Mouse (Mus musculus) mouse trophoblast stem cell (cell line): ENCODE data around the gene Tmigd3.
"Not testable (repeated sequence)": the region's sequence is repeated elsewhere in the genome, so short reads cannot be mapped to it uniquely, and the experiment has no call there.

Source experiments
- in situ Hi-C, 2 experiments: fragments of 300-500 bp; cut with MseI, MboI; formaldehyde crosslinking; loops; 2 replicates in 1 of 2; 3 replicates in 1 of 2; pipeline ENCODE4 v1.15.1; 2025

Gene Tmigd3

DNA sequence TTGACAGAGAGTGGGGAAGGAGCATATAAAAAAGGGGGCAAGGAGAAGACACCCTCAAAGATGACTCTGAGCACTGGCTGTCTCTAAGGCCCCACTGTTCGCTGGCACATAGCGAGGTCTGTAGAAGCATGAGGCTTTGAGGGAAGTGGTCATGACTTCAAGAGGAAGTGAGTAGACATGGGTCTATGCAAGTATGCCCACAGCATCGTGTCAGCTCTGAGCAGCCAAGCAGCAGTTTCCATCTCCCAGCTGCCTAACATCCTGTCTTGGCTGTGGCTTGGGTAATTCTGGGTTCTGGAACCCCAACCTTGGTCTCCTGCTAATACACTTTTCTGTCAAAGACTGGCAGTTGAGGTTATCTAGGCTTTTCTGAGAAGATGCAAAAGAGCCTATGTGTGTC, 30.0 kb downstream of the Tmigd3 start:
- in situ Hi-C loops: no loop called here

DNA sequence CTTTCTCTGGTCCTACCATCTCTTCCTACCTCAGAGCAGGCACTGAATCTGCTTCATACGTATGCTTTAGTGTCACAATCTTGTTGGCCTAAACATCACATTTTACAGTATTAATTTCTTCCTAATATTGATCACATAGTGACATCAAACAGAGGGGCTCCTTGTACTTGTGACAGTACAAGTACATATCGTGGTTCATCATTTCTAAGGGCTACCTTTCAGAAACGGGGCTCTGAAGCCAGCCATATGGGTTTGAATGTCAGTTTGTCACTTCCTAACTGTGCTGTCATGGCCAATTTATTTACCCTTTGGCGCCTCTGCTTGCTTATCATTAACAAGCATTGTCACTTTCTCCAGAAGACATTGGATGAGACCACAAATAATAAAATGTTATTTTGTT, 30.8 kb downstream of the Tmigd3 start:
- in situ Hi-C loops: no loop called here

DNA sequence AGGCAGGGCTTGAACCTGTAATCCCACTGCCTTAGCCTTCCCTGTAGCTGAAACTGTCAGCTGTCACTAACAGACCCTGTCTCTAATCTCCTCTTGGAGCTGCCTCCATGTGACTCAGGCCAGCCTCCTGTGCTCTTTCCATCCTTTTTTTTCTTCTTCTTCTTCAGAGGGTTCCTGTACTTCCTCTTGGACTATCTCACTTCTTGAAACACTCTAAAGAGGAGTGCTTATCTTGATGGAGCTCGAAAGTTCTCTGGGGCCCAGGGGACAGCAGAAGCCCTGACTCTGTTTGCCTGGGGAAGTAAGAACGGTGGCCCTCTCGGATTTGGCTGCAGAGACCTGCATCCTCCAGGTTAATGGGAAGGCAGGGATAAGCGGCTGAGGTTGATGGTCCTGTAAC, 33.5 kb downstream of the Tmigd3 start:
- in situ Hi-C loops: no loop called here

DNA sequence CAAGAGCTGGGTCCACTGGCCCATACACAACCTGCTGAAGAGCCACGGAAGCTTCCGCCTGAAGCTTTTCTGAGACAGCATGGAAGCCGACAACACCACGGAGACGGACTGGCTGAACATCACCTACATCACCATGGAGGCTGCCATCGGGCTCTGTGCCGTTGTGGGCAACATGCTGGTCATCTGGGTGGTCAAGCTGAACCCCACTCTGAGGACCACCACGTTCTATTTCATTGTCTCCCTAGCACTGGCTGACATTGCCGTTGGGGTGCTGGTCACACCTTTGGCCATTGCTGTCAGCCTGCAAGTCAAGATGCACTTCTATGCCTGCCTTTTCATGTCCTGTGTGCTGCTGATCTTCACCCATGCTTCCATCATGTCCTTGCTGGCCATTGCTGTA, 34.0 kb downstream of the Tmigd3 start:
- in situ Hi-C loops: no loop called here

- in situ Hi-C loops: no loop called here
Measured at GRCm38 (mm10) chr3:105907956-105908655, 37.4 kb downstream of the Tmigd3 start.

DNA sequence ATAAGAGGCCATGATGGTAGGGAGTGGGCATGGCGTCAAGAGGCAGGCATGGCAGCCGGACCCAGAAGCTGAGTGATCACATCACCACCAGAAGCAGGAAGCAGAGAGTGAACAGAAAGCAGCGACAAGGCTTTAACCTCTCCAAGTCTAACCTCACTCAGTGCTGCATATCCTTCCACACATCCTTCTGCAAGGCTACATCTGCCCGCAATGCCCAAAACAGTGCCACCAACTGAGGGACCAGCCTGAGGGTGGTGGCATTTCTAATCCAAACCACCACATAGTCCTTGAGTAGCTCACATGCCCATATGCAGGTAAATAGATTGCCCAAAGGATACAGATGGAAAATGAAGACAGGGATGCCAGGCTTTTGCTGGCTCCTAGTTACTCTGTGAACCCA, 38.3 kb downstream of the Tmigd3 start:
- in situ Hi-C loops: no loop called here

GRCm38 (mm10) chr3:105910519-105911190, 40.0 kb downstream of the Tmigd3 start:
- in situ Hi-C loops: no loop called here

GRCm38 (mm10) chr3:105912097-105912880, 41.6 kb downstream of the Tmigd3 start:
- in situ Hi-C loops: no loop called here

- in situ Hi-C loops: no loop called here
Measured at GRCm38 (mm10) chr3:105913839-105914681, 43.4 kb downstream of the Tmigd3 start.

DNA sequence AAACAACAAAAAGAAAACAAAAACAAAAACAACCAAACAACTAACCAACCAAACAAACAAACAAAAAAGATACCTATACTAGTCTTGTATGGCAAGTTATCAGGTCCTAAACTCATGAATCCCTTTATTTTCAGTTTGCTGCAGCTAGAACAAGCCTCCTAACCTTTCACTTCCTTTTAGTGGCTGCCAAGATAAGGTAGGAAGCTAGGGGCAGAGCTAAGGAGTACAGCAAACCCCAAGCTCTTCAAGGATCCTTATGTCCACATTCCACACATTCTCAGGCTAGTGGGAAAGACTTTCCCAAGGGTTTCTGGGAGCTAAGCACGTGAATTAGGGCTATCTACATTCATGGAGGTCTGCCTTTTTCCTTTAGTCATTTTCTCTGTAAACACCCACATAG, 44.6 kb downstream of the Tmigd3 start:
- in situ Hi-C loops: no loop called here

GRCm38 (mm10) chr3:105916455-105916854, 45.8 kb downstream of the Tmigd3 start:
- in situ Hi-C loops: not testable (repeated sequence)

GRCm38 (mm10) chr3:105917656-105918354, 47.1 kb downstream of the Tmigd3 start:
- in situ Hi-C loops: no loop called here

GRCm38 (mm10) chr3:105918355-105918745, 47.6 kb downstream of the Tmigd3 start:
- in situ Hi-C loops: no loop called here

- in situ Hi-C loops: not testable (repeated sequence)
Measured at GRCm38 (mm10) chr3:105920743-105921142, 50.0 kb downstream of the Tmigd3 start.

GRCm38 (mm10) chr3:105921959-105922358, 51.3 kb downstream of the Tmigd3 start:
- in situ Hi-C loops: no loop called here

GRCm38 (mm10) chr3:105924616-105925015, 53.9 kb downstream of the Tmigd3 start:
- in situ Hi-C loops: no loop called here

DNA sequence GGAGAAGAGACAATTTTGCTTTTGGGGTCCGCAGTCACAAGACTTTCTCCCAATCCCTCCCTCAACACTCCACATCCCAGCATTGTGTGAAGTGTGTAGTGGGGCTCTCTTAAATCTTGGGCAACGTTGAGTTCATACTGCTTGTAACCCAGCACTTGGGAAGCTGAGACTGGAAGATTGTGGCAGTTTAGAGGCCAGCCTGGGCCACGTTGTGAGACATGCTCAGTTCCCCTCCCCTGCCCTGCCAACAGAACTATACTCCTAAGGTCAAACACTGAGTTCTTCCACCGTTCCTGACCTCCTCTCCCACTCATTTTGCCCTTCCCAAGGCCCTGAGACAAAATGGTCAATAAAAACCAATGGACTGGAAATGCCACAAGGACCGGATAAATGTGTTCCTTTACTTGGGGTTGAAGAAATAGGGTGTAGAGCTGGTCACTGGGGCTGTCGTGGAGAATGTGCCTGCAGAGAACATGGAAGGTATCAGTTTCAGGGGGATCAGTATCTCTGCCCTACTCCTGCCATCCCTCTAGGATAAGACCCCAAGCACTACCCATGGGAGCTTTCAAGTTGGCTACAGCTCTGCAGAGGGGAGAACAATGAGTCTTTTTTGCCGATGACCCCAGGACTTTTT, 57.0 kb downstream of the Tmigd3 start:
- in situ Hi-C loops: no loop called here

DNA sequence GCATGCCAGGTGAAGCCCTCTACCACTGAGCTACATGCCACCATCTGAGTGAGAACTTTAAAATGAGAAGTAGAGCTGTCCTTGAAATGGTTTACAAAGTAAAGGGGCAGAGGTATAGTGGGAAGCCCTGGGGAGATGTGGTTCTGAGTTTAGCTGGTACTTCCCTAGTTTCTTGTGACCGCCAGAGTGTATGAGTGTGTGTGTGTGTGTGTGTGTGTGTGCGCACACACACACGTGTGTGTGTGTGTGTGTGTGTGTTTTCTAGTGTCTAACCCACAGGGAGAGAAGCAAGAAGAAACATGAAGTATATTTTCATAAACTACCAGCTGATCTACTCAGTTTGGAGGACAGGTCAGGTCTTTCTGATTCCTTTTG, 57.5 kb downstream of the Tmigd3 start:
- in situ Hi-C loops: no loop called here

GRCm38 (mm10) chr3:105928781-105929180, 58.1 kb downstream of the Tmigd3 start:
- in situ Hi-C loops: no loop called here

DNA sequence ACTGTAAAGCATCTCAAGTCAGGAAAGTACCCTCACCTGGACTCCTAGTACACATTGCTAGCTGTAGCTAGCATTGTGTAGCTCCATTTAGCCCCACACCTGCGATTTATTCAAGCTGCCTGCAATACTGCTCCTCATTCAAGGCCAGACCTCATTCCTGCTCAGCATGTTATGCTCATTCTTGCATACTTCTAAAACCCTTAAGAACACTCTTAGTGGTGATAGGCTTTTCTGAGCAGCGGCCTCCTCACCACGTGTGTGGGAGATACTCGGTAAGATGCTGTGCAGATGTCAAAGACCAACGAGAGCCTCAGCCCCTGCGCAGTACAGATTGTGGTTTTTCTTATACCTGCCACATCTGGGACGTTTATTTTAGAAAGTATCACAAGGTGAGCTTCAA, 59.1 kb downstream of the Tmigd3 start:
- in situ Hi-C loops: no loop called here

- in situ Hi-C loops: no loop called here
Measured at GRCm38 (mm10) chr3:105931095-105931494, 60.4 kb downstream of the Tmigd3 start.
